Mouse (Mus musculus) spleen, adult 2 months (tissue): ENCODE results near the gene C1s1.
A peak's percentile ranks its signal among the peaks of the same experiment; 100 is the strongest.
"Not testable (repeated sequence)": the region's sequence is repeated elsewhere in the genome, so short reads cannot be mapped to it uniquely, and the experiment has no call there.

Source experiments
- CTCF ChIP-seq: fragments of 200-500 bp; IDR thresholded peaks from 2 replicates; pipeline ENCODE4 v1.5.1; 2011; ENCODE audit warnings: mild to moderate bottlenecking, inconsistent platforms; ENCODE audit not compliant: insufficient read depth, insufficient read length, insufficient replicate concordance; ENCODE audit errors: extremely low read depth
- POLR2A ChIP-seq: fragments of 200-500 bp; IDR thresholded peaks from 2 replicates; pipeline ENCODE4 v1.6.1; 2011; ENCODE audit warnings: low read depth, low read length, inconsistent platforms

- TF ChIP-seq CTCF: peak; percentile 11; the same call in 1 of the 2 replicates
- TF ChIP-seq POLR2A: not testable (repeated sequence)
Observed at GRCm38 (mm10) chr6:124542284-124542683, at the start of gene C1s1.
